Mouse (Mus musculus): ENCODE results near the gene Metrn.

Gene Metrn

DNA sequence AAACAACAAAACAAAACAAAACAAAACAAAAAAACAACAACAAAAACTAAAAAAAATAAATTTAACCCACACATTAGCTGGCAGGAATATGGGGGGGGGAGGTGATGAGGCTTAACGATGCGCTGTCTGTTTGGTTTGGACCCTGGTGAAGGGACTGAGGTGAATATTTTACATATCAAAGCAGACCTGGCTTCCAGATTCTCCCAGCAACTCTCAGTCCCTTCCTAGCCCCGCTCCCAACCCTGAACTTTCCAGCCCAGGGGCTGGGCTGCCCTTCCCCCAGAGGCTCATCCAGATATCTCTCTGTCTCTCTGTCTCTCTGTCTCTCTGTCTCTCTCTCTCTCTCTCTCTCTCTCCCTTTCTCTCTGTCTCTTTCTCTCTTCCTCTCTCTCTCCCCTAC lies 34.3 kb downstream of the Metrn start:
- DNase-seq = no peak

DNA sequence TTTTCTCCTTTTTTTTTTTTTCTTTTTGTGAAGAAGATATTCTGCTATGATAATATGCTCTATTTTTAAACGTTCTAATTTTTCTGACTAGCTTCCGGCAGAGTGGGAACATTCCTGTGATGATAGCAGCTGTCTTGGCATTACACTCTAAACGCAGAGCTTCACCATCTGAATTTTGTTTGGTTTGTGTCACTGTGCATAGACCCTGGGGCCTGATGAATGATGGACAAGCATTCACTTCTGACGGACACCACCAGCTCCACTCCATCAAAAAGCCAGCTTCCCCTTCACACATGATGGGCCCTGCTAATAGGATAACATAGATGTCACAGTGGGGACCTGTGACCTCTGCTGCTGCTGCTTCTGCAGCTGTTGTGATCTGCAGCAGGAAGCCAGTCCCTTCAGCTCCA lies 35.4 kb downstream of the Metrn start:
- no peak for DNase-seq

DNA sequence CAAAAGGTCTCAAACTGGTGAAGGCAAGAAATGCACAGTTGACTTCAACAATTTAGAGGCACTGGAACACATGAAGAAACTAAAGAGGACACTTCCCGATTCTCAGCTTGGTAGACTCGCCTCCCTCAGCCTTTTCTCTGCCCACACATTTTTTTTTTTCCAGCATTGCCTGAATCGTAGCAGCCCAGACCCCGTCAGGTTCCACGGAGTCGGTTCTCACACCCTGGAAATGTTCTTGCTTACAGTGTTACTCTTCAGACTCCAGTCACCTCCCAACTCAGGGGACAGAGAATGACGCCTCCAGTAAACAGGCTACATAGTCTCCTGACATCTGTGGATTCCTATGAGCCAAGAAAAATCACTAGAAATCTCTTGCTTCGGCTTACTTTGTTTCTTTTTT lies 36.8 kb downstream of the Metrn start:
- DNase-seq = no peak

DNA sequence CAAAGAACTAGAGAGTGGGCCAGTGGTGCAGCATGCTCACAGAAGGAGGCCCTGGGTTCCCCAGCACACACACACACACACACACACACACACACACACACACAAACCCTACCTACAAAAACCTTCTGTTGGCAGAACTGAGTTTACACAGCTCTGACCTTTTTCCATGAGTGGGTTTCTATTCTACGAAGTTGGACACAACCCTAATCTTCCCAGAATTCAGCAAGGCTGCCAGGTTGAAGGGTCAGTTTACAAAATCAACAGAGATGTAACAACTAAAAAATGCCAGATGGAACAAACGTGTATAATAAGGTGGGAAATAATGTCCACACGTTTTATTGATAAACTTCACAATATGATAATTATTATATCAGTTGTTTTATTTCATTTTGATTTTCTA lies 39.2 kb downstream of the Metrn start:
- no peak for DNase-seq

DNA sequence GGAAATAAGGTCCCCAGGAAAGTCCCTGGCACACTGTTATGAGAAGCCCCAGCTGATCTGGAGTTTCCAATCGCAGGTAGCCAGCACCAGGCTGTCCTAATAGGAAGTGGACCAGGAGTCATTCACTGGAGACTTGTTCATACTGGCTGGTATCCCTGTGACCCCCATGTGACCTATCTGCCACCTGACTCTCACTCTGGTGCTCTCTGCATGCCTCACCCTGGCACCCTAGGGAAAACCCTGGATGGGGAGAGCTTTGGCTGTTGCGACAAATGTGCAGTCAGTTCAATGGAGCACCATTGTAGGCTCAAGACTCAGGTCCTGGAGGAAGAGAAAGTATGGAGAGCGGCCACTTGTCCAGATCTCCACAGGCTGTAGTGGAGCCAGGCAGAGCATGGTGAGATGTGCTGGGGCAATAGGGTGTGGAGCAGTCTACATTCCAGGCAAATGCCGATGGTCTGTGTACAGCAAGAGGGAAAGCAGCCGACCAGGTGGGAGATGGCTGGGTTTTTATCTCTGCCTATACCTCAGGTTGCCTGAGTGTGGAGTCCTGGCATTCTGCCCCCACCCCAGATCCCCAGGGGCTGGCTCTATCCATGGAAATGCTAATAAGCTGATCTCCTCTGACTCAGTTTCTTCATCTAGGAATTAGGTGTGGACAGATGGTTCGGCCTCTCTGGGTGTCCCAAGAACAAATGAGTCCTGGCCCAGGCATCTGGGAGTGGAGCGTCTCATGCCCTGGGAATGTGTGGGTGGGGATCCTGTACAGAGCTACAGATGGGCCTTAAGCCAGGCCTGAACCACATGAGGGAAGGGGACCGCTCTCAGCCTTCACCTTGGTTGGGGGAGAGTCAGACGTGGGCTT lies 40.3 kb downstream of the Metrn start:
- DNase-seq = no peak

DNA sequence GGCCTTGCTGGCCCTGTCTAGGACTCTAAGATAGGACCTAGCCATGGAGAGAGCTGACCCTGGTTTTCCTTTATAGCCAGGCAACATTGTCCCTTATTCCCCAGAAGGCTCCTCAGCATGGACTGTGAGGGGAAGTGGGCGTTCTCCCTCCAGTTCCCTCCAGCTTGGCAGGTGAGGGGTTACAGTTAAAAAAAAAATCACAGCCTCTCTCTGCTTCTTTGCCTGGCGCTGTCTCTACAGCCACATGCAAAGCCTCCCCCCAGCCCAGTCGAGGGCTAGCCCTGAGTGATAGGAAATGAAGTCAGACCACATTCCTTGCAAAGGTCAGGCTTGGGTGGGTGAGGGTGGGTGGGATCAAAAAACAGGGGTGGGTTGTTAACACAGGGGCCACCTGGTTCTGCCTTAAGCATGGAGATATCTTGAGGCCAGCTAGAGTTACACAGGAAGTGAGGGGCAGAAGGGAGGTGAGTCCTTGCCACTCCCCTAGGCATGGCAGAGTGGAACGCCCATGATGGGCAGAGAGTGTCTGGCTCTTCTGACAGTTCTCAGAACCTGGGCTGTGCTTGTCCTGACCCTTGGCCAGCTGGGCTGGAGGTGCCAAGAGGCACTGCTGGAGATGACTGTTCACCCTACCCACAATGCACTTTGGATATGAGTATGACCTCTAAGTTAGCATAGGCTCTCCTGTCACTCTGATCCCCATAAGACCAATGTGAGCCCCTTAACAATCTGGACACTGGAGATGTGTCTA lies 41.1 kb downstream of the Metrn start:
- no peak for DNase-seq

DNA sequence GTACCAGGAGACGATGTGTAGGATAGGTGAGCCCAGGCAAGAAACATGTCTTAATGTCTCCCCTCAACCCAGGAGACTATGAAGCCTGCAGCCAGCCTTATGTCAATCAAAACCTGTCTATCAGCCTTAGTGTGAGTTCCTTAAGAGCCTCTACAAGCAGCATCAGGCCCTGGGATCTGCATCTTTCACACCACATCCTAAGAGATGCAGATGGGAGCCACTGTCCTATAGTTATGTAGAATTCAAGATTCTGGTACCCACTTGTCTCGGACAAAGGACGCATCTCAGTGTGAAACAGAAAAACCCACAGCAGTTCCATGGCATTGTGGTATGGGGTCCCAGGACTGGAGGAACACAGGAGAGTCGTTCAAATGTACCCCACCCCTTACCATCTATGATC lies 41.9 kb downstream of the Metrn start:
- no peak for DNase-seq

DNA sequence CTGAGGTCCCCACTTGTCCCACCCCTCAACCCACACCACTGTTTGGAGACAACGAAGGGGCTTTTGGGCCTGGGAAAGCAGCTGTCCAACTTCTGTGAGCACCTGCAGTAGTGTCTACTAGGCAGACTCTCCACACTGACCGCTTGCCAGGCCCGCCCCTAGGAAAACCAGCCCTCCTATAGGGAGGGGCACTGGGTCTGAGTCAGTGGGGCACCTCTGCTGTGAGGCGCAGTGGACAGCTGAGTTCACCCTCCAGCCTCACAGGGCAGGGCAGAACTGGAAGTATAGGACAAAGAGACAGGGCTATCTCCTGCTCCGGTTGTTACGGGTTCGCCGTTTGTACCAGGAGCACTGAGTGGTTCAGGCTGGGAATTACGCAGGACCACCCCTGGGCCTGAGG lies 42.7 kb downstream of the Metrn start, which contains the start of gene Msln:
Msln (minus strand) TSS at position 138 of the 400 bp plus-strand sequence.
- no peak for DNase-seq

DNA sequence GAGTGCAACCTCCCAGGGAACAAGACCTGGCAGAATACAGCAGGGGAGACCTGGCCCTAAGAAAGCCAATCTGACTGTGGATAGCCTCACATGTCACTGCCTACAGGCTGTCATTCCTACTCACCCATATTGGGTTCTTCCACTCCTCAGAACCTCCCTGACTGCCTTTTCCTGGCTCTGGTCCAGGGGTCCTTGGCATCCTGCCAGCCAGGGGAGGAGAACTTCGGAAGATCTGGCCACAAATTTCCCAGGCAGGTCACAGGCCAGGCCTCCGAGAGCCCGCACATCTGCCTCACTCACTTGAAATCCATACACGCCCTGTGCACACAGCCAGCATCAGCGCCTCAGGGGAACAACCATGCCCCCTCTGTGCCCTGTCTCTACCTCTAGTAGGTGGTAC lies 45.5 kb downstream of the Metrn start:
- DNase-seq = no peak

DNA sequence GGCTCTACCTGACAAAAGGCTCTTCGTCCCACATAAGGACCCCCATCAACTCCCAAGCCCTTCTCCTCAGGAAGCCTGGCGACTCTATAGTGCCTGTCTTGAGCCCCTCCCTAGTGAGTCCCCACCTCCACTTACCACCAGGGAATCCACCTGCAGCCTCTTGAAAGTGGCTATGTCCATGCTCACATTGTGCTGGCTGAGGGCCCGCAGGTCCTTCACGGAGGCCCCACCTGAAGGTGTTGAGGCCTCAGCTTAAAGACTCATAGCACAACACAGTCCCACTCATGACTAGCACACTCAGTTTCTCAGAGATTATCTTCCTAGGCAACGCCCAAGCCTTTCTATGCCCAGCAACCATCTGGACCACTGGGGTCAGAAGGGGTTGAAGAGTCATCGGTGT lies 47.6 kb downstream of the Metrn start:
- DNase-seq = no peak

DNA sequence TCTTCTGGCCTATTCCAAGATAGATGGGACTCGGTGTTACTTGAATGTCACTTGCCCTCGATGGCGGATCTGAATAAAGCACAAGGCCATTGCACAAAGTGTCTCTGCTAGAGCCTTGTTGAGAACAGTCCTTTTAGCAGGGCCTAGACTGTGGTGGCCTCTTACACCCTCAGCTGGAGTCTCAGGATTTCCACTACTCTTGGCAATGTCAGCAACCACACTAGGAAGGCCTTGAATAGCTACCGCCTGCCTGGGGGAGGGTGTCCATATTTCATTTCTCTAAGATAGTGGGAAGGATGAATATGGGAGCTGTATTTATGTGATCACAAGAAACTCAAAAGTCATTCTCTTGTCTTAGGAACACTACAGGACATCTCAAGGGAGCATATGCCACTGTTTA lies 48.7 kb downstream of the Metrn start:
- DNase-seq = no peak

DNA sequence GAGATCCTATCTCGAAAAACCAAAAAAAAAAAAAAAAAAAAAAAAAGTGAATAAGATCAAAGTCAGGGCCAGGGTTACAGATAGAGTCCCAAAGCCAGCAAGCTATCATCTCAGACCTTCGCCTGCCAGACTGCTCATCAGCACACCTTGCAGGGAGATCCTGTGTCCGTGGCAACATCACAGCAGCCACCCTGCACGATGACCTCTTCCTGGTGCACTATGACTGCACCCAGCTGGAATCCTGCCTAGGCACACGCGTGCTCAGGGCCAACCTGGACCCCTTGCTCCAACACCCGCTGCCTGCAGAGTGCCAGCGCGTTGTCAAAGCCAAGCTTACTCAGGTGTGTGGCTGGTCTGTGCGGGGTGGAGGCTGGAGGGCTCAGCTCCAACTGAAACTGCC lies 52.6 kb downstream of the Metrn start:
- DNase-seq = no peak

DNA sequence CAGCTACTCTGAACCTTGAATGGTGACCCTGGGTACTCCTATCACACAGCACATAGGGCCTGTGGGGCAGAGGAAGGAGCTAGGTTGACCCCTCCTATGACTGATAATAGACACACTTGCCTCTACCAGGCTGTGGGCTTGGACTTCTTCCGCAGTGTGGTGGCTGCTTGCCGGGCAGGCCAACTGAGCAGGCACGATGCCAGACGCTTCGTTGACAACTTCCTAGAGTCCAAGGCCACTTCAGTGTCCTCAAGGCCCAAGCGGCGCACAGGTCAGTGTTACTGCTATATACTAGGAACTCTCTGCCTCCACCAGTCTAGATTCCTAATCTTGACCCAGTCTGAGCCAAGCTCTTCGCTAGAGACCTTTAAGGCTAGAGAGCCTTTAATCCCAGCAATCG lies 53.1 kb downstream of the Metrn start:
- no peak for DNase-seq
